Mouse (Mus musculus) effector memory CD4-positive, alpha-beta T cell, adult 7 months (primary cell): ENCODE results near the gene Rwdd2b. TPM values are rescaled to one million over a fixed set of nuclear protein-coding genes. Genes with fewer than 3 reads are reported as not detected.

Experiments used
- polyA plus RNA-seq: library from polyadenylated mRNA; unstranded; fragments of 100-300 nt; shearing (Covaris generic); gene quantifications from one replicate; pipeline ENCODE4 v1.2.1, GENCODE M21; 2017

Rwdd2b gene
- 9.0 TPM for polyA plus RNA-seq

DNA sequence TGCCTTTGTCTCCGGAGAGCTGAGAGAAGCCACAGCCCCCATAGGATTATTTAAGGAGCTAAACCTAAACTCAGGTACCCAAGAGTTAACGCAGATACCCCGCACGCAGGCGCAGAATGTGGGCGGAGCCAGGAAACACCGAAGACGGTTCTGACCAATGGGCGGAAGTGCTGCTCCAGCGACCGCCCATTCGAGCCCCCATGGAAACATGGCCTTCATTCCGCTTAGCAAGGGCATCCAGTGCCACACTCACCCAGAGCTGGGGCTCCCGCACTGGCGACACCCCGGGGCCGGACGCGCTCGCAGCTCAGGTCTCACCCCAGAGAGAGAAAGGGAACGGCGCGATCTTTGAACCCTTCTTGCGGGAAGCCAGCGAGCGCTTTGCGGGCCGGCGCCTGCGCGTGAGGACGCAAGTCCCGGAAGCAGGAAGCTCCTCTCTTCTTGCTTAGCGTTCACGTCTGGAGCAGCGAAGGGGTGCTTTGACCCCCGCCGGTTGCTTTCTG is at the start of gene Rwdd2b:
TSS of gene Rwdd2b (minus strand) at position 390 of the 503 bp plus-strand sequence.

GRCm38 (mm10) chr16:87454419-87455179 is 14.2 kb upstream of the Rwdd2b start, which contains the start of gene Usp16:
TSS of gene Usp16 (plus strand) at chr16:87454703.

DNA sequence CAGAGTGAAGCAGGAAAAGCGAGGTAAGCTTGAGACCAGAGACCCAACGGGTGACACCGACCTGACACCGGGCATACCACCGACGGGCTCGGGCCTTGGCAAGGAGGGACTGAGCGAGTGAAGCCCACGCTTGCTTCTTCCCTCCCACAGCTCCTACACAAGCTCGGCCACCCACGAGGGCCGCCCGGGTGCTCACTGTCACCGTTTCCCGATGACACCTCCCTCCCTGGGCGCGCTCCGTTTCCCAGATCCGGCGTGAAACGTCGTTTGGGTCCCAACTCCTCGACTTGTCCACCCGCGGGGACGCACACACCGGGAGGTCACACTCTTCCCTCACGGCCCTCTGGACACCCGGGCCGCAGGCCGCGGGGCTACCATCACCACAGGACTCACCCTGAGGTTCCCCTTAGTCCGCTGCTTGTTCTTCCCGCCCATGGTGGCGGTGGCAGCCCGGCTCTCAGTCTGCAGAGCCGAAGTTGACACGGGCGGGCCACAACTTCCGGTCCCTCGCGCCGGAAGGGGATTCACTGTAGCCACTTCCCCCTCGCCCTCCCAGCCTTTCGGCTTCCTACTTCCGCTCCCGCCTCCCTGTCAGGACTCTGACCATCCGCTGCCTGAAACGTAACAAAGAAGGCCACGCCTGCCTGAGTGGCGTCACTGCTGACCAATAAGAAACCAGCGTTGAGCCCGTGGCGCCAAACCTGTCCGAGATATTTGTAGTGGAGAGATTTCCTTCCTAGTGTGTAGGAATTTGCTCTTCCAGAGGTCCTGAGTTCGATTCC is 8.1 kb downstream of the Rwdd2b start, which contains the start of gene Ltn1:
TSS of gene Ltn1 (minus strand) at position 580 of the 782 bp plus-strand sequence.

Other genes with a start within 250 kb of the Rwdd2b start
- 10.6 TPM for gene N6amt1, start 86.4 kb downstream of the Rwdd2b start, polyA plus RNA-seq
- 31.2 TPM for gene Ltn1, start 8.0 kb downstream of the Rwdd2b start, polyA plus RNA-seq
- gene Usp16, start 14.1 kb upstream of the Rwdd2b start, polyA plus RNA-seq: 94.0 TPM
- 295 TPM for gene Cct8, start 55.3 kb upstream of the Rwdd2b start, polyA plus RNA-seq
- gene Map3k7cl, start 112.8 kb upstream of the Rwdd2b start, polyA plus RNA-seq: not detected